Mouse (Mus musculus) liver, embryonic 12.5 days (tissue): ENCODE measurements around the gene Ctps. TPM values are rescaled to one million over a fixed set of nuclear protein-coding genes. Genes with fewer than 3 reads are reported as not detected.

Experiments used
- ATAC-seq: fragments of 200-750 bp; cut with Nextera tagmentation; 2 replicates; pipeline ENCODE4 v1.8.0; 2017; ENCODE audit warnings: moderate number of reproducible peaks, mild to moderate bottlenecking, moderate library complexity
- H3K27ac ChIP-seq: fragments of 300-500 bp; sonication (generic); 2 replicates; pipeline ENCODE4 v1.5.1; 2016; ENCODE audit warnings: mild to moderate bottlenecking
- H3K27me3 ChIP-seq: fragments of 300-500 bp; sonication (generic); replicated peaks from 2 replicates; pipeline ENCODE4 v1.6.1; 2016; ENCODE audit warnings: mild to moderate bottlenecking, moderate library complexity
- H3K36me3 ChIP-seq: fragments of 300-500 bp; sonication (generic); 2 replicates; pipeline ENCODE4 v1.6.1; 2016; ENCODE audit warnings: mild to moderate bottlenecking, moderate library complexity
- H3K4me1 ChIP-seq: fragments of 300-500 bp; sonication (generic); 2 replicates; pipeline ENCODE4 v1.6.1; 2016
- H3K4me2 ChIP-seq: fragments of 300-500 bp; sonication (generic); 2 replicates; pipeline ENCODE4 v1.6.1; 2016; ENCODE audit warnings: mild to moderate bottlenecking, moderate library complexity
- H3K4me3 ChIP-seq: fragments of 300-500 bp; sonication (generic); 2 replicates; pipeline ENCODE4 v1.5.1; 2016; ENCODE audit warnings: mild to moderate bottlenecking, moderate library complexity
- H3K9ac ChIP-seq: fragments of 300-500 bp; sonication (generic); 2 replicates; pipeline ENCODE4 v1.6.1; 2016; ENCODE audit warnings: mild to moderate bottlenecking, moderate library complexity
- H3K9me3 ChIP-seq: fragments of 300-500 bp; sonication (generic); replicated peaks from 2 replicates; pipeline ENCODE4 v1.6.1; 2016; ENCODE audit warnings: mild to moderate bottlenecking, moderate library complexity
- WGBS: fragments of 180-500 bp; shearing (Covaris S2); methylation state at CpG from one replicate; pipeline ENCODE4 v1.1.7; 2016; ENCODE audit not compliant: insufficient replicate concordance; 5-methylcytosine and 5-hydroxymethylcytosine counted together
- polyA plus RNA-seq: library from polyadenylated mRNA; unstranded; fragments of >200 nt; fragmentation: Nextera tagmentation; extraction: Ambion mirVana; gene quantifications from 2 replicates; pipeline ENCODE4 v1.2.1, GENCODE M21; 2016

Ctps gene
- polyA plus RNA-seq, 1 experiment from 2014 or later = 75.0 TPM

GRCm38 (mm10) chr4:120516491-120516890 lies 53.6 kb downstream of the Ctps start:
- H3K36me3 ChIP-seq = peaks cover 60% of the 10 kb centered on the region

GRCm38 (mm10) chr4:120514366-120514765 lies 55.7 kb downstream of the Ctps start:
- H3K27me3 ChIP-seq = no peaks in the 10 kb centered on the region
- H3K4me3 ChIP-seq = no peak overlapping the region
- WGBS = 78% methylated on average over 2 of the region's 2 CpGs
- H3K4me1 ChIP-seq = no peaks in the 10 kb centered on the region
- no peak overlapping the region for H3K4me2 ChIP-seq
- peaks cover 57% of the 10 kb centered on the region for H3K36me3 ChIP-seq
- no peaks in the 10 kb centered on the region for H3K9me3 ChIP-seq
- no peak overlapping the region for H3K9ac ChIP-seq
- no peak for ATAC-seq
- no peak overlapping the region for H3K27ac ChIP-seq

More at GRCm38 (mm10) chr4:120516491-120516890, 53.6 kb downstream of the Ctps start:
- WGBS = 89% methylated on average over 7 of the region's 7 CpGs
- Histone ChIP-seq H3K27me3 (no peaks in the 10 kb centered on the region), H3K27ac (no peak overlapping the region), H3K4me1 (no peaks in the 10 kb centered on the region), H3K4me3 (no peak overlapping the region), H3K9ac (no peak overlapping the region), H3K9me3 (no peaks in the 10 kb centered on the region), H3K4me2 (no peak overlapping the region)
- ATAC-seq = no peak

GRCm38 (mm10) chr4:120511203-120511602 lies 58.9 kb downstream of the Ctps start:
- Histone ChIP-seq H3K9ac (no peak overlapping the region), H3K36me3 (peaks cover 56% of the 10 kb centered on the region), H3K4me3 (no peak overlapping the region), H3K27me3 (no peaks in the 10 kb centered on the region), H3K9me3 (no peaks in the 10 kb centered on the region), H3K4me1 (no peaks in the 10 kb centered on the region), H3K4me2 (no peak overlapping the region), H3K27ac (no peak overlapping the region)
- WGBS = 82% methylated on average over 4 of the region's 4 CpGs
- ATAC-seq = no peak

- no peak for ATAC-seq
- no peak overlapping the region for H3K9ac ChIP-seq
- no peak overlapping the region for H3K27ac ChIP-seq
- no peaks in the 10 kb centered on the region for H3K4me1 ChIP-seq
- no peaks in the 10 kb centered on the region for H3K27me3 ChIP-seq
- H3K4me2 ChIP-seq = no peak overlapping the region
- H3K9me3 ChIP-seq = no peaks in the 10 kb centered on the region
- 67% methylated on average over 1 of the region's 1 CpGs for WGBS
- H3K4me3 ChIP-seq = no peak overlapping the region
- H3K36me3 ChIP-seq = peaks cover 49% of the 10 kb centered on the region
Observed at GRCm38 (mm10) chr4:120506955-120507354, 63.1 kb downstream of the Ctps start.

Other genes with a start within 250 kb of the Ctps start
- gene Scmh1, start 165.0 kb downstream of the Ctps start, polyA plus RNA-seq = 20.0 and 21.4 TPM in 2 replicates
- not detected in 2 replicates for gene Slfnl1, start 38.0 kb downstream of the Ctps start, polyA plus RNA-seq
- not detected in 2 replicates for gene Gm8439, start 18.5 kb upstream of the Ctps start, polyA plus RNA-seq
- 286 and 295 TPM in 2 replicates for gene Cited4, start 96.3 kb upstream of the Ctps start, polyA plus RNA-seq
- gene Kcnq4, start 178.3 kb upstream of the Ctps start, polyA plus RNA-seq = 0.20 and 0.44 TPM in 2 replicates